Mouse (Mus musculus): ENCODE measurements around the gene Agbl4. TPM values are rescaled to one million over a fixed set of nuclear protein-coding genes. Genes with fewer than 3 reads are reported as not detected.

Gene Agbl4
- polyA plus RNA-seq, 1 experiment from 2014 or later: 0.81 TPM

- H3K4me2 ChIP-seq (ENCODE audit: low read depth, low read length): no peak overlapping the region
- ATAC-seq (ENCODE audit: low read depth) (no peak), DNase-seq (ENCODE audit: low spot score) (no peak)
- H3K27ac ChIP-seq (replicated peaks; ENCODE audit: low read depth, low read length): no peak overlapping the region
- H3K9ac ChIP-seq (ENCODE audit: low read depth, low read length): no peak overlapping the region
- 63% methylated on average over 4 of the region's 4 CpGs for WGBS
- H3K4me1 ChIP-seq (ENCODE audit: control insufficient read depth, insufficient read depth, low read length): no peaks in the 10 kb centered on the region
- no peaks in the 10 kb centered on the region for H3K36me3 ChIP-seq (ENCODE audit: control insufficient read depth, insufficient read depth, low read length)
- H3K27me3 ChIP-seq (replicated peaks; ENCODE audit: control insufficient read depth, insufficient read depth, low read length): no peaks in the 10 kb centered on the region
- no peaks in the 10 kb centered on the region for H3K9me3 ChIP-seq (ENCODE audit: control insufficient read depth, low read length)
- no peak overlapping the region for H3K4me3 ChIP-seq (ENCODE audit: low read depth, low read length)
Measured at GRCm38 (mm10) chr4:110799902-110800301, 402.4 kb downstream of the Agbl4 start.

DNA sequence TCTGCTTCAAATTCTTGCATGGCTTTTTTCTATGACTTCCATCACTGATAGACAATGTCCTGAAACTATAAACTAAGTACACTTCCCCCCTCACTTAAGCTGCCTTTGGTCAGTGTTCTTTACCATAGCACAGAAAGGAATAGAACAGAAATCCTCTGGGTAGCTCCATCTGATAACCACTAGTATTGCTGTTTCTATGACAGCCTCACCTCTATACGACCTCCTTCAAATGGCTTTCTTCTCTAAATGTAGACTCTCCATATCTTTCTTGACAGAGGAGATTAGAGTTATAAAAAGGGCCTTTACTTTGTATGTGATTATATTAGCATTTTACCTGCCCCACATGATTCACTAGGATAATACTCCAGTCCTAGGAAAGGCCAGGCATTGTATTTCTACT, 413.5 kb downstream of the Agbl4 start:
- H3K4me3 ChIP-seq (ENCODE audit: low read depth, low read length): no peak overlapping the region
- WGBS: 59% methylated on average over 1 of the region's 1 CpGs
- no peak for ATAC-seq (ENCODE audit: low read depth)

DNA sequence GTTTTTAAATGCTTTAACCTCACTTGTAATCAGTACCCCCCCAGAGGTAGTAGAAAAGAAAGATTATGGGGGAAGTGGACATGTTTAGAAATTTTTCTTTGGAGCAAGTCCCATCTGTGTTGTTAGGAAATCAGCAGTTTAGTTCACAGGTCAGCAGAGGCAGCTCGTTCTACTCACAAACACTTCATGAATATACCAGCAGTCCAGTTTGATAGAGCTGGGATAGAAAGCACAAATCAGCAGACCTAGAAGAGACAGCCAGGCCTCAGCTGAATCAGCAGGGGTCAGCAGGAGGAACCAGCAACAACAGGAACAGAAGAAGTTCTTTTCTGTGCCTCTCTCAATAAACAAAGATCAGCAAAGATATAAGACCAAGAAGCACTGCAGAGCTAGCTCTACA, 435.3 kb downstream of the Agbl4 start:
- no peak for DNase-seq (ENCODE audit: low spot score)
- Histone ChIP-seq H3K4me1 (ENCODE audit: control insufficient read depth, insufficient read depth, low read length) (no peaks in the 10 kb centered on the region), H3K4me2 (ENCODE audit: low read depth, low read length) (no peak overlapping the region), H3K4me3 (ENCODE audit: low read depth, low read length) (no peak overlapping the region), H3K27me3 (replicated peaks; ENCODE audit: control insufficient read depth, insufficient read depth, low read length) (no peaks in the 10 kb centered on the region), H3K36me3 (ENCODE audit: control insufficient read depth, insufficient read depth, low read length) (no peaks in the 10 kb centered on the region), H3K9me3 (ENCODE audit: control insufficient read depth, low read length) (no peaks in the 10 kb centered on the region), H3K27ac (replicated peaks; ENCODE audit: low read depth, low read length) (no peak overlapping the region), H3K9ac (ENCODE audit: low read depth, low read length) (no peak overlapping the region)
- WGBS: 62% methylated on average over 1 of the region's 1 CpGs
- no peak for ATAC-seq (ENCODE audit: low read depth)

More for the DNA sequence above, 413.5 kb downstream of the Agbl4 start:
- H3K9me3 ChIP-seq (ENCODE audit: control insufficient read depth, low read length): no peaks in the 10 kb centered on the region
- no peak overlapping the region for H3K4me2 ChIP-seq (ENCODE audit: low read depth, low read length)
- no peak overlapping the region for H3K27ac ChIP-seq (replicated peaks; ENCODE audit: low read depth, low read length)
- no peaks in the 10 kb centered on the region for H3K27me3 ChIP-seq (replicated peaks; ENCODE audit: control insufficient read depth, insufficient read depth, low read length)
- H3K9ac ChIP-seq (ENCODE audit: low read depth, low read length): no peak overlapping the region
- H3K4me1 ChIP-seq (ENCODE audit: control insufficient read depth, insufficient read depth, low read length): no peaks in the 10 kb centered on the region
- no peaks in the 10 kb centered on the region for H3K36me3 ChIP-seq (ENCODE audit: control insufficient read depth, insufficient read depth, low read length)
- DNase-seq (ENCODE audit: low spot score): no peak

DNA sequence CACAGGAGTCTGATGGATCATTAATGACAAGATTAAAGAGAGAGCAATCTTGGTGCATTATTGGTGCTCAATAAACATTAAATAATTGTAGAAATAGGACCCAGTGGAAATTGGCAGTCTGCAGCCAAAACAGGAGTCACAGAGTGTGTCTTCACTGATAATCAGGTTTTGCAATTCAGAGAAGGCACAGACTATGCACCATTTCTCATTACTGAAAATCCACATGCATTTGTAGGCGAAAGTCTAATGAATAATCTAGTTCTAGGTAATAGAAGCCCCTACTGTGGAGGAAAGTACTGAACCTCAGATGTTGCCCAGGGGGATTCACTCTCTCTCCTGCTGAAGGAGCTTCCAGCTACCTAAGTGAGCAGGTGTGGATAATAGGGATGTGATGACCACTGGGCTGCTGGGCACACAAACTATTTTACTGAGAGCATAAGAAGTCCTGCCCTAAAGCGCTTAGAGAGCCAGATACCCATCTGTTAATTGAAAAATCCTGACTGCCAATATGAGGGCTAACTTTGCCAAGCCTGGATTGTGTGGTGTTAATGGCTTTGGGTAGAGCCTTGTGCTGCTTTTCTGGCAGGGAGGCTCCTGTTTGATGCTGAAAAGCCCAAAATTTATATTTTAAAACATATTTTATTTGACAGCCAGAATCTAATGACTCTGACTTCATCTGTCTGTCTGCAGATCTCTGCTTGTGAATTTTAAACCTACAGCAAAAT, 482.4 kb downstream of the Agbl4 start:
- no peak overlapping the region for H3K4me2 ChIP-seq (ENCODE audit: low read depth, low read length)

GRCm38 (mm10) chr4:110916061-110916460, 518.6 kb downstream of the Agbl4 start:
- H3K4me3 ChIP-seq (ENCODE audit: low read depth, low read length): no peak overlapping the region
- no peaks in the 10 kb centered on the region for H3K27me3 ChIP-seq (replicated peaks; ENCODE audit: control insufficient read depth, insufficient read depth, low read length)
- no peak for ATAC-seq (ENCODE audit: low read depth)
- no peak overlapping the region for H3K4me2 ChIP-seq (ENCODE audit: low read depth, low read length)
- H3K4me1 ChIP-seq (ENCODE audit: control insufficient read depth, insufficient read depth, low read length): 0 out of 2 replicates have a peak, but pooled peaks cover 2% of the 10 kb centered on the region
- H3K36me3 ChIP-seq (ENCODE audit: control insufficient read depth, insufficient read depth, low read length): no peaks in the 10 kb centered on the region
- no peaks in the 10 kb centered on the region for H3K9me3 ChIP-seq (ENCODE audit: control insufficient read depth, low read length)
- H3K9ac ChIP-seq (ENCODE audit: low read depth, low read length): no peak overlapping the region
- peak; percentile 41 for DNase-seq (ENCODE audit: low spot score)
- H3K27ac ChIP-seq (replicated peaks; ENCODE audit: low read depth, low read length): no peak overlapping the region

More for the DNA sequence above, 482.4 kb downstream of the Agbl4 start:
- Histone ChIP-seq H3K36me3 (ENCODE audit: control insufficient read depth, insufficient read depth, low read length) (no peaks in the 10 kb centered on the region), H3K27me3 (replicated peaks; ENCODE audit: control insufficient read depth, insufficient read depth, low read length) (no peaks in the 10 kb centered on the region), H3K4me1 (ENCODE audit: control insufficient read depth, insufficient read depth, low read length) (no peaks in the 10 kb centered on the region), H3K4me3 (ENCODE audit: low read depth, low read length) (no peak overlapping the region), H3K9me3 (ENCODE audit: control insufficient read depth, low read length) (no peaks in the 10 kb centered on the region), H3K27ac (replicated peaks; ENCODE audit: low read depth, low read length) (no peak overlapping the region), H3K9ac (ENCODE audit: low read depth, low read length) (no peak overlapping the region)
- 80% methylated on average over 2 of the region's 2 CpGs for WGBS
- ATAC-seq (ENCODE audit: low read depth) (no peak), DNase-seq (ENCODE audit: low spot score) (no peak)

DNA sequence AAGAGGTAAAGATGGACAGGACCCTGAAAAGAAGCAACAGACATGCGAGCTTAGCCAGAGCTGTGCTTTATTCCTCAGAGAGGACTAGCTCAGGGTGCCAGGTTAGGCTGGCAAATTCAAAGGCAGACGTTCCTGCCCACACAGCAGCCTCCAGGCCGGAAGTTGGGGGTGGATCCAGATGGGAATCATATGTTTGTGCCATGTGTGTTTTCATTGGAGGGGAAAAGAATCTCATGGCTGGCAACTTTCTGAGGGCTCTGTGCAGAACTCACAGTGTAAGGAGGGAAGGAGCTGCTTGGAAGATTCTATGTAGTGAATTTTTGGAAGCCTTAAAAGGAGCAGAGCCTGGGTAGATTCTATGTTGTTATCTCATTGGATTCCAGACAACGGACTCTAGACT, 519.1 kb downstream of the Agbl4 start:
- Histone ChIP-seq H3K27ac (replicated peaks; ENCODE audit: low read depth, low read length) (no peak overlapping the region), H3K27me3 (replicated peaks; ENCODE audit: control insufficient read depth, insufficient read depth, low read length) (no peaks in the 10 kb centered on the region), H3K9me3 (ENCODE audit: control insufficient read depth, low read length) (no peaks in the 10 kb centered on the region), H3K36me3 (ENCODE audit: control insufficient read depth, insufficient read depth, low read length) (no peaks in the 10 kb centered on the region), H3K9ac (ENCODE audit: low read depth, low read length) (no peak overlapping the region), H3K4me3 (ENCODE audit: low read depth, low read length) (no peak overlapping the region), H3K4me2 (ENCODE audit: low read depth, low read length) (no peak overlapping the region), H3K4me1 (ENCODE audit: control insufficient read depth, insufficient read depth, low read length) (0 out of 2 replicates have a peak, but pooled peaks cover 2% of the 10 kb centered on the region)
- WGBS: 33% methylated on average over 4 of the region's 4 CpGs
- no peak for ATAC-seq (ENCODE audit: low read depth)
- DNase-seq (ENCODE audit: low spot score): peak; percentile 19

GRCm38 (mm10) chr4:110921013-110921412, 523.6 kb downstream of the Agbl4 start:
- Histone ChIP-seq H3K9me3 (ENCODE audit: control insufficient read depth, low read length) (no peaks in the 10 kb centered on the region), H3K27me3 (replicated peaks; ENCODE audit: control insufficient read depth, insufficient read depth, low read length) (no peaks in the 10 kb centered on the region), H3K9ac (ENCODE audit: low read depth, low read length) (no peak overlapping the region), H3K4me3 (ENCODE audit: low read depth, low read length) (no peak overlapping the region), H3K4me2 (ENCODE audit: low read depth, low read length) (no peak overlapping the region), H3K27ac (replicated peaks; ENCODE audit: low read depth, low read length) (no peak overlapping the region), H3K36me3 (ENCODE audit: control insufficient read depth, insufficient read depth, low read length) (no peaks in the 10 kb centered on the region), H3K4me1 (ENCODE audit: control insufficient read depth, insufficient read depth, low read length) (0 out of 2 replicates have a peak, but pooled peaks cover 2% of the 10 kb centered on the region)
- no peak for ATAC-seq (ENCODE audit: low read depth)
- 68% methylated on average over 3 of the region's 3 CpGs for WGBS
- no peak for DNase-seq (ENCODE audit: low spot score)

DNA sequence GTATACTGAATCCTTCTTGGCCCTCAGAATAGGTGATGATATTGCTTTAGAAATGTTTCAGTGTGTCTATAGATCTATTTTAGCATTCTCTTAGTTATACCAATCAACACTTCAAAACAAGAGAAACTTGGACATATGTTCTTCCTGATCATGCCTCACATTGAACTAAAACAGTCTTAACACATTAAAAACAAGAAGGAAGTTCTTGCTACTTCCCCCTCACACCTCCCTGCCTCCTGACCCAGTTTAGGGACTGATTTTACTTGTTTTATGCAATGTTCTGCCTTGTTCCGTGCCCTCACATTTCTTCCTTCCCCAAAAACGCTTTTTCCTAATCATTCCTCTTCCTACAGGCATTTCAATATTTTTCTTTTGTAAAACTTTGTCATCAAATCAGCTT, 604.2 kb downstream of the Agbl4 start:
- H3K4me2 ChIP-seq (ENCODE audit: low read depth, low read length): no peak overlapping the region
- no peak overlapping the region for H3K9ac ChIP-seq (ENCODE audit: low read depth, low read length)
- H3K27ac ChIP-seq (replicated peaks; ENCODE audit: low read depth, low read length): no peak overlapping the region
- no peaks in the 10 kb centered on the region for H3K36me3 ChIP-seq (ENCODE audit: control insufficient read depth, insufficient read depth, low read length)
- 82% methylated on average over 2 of the region's 2 CpGs for WGBS
- no peak overlapping the region for H3K4me3 ChIP-seq (ENCODE audit: low read depth, low read length)
- no peak for ATAC-seq (ENCODE audit: low read depth)
- no peaks in the 10 kb centered on the region for H3K9me3 ChIP-seq (ENCODE audit: control insufficient read depth, low read length)
- no peaks in the 10 kb centered on the region for H3K4me1 ChIP-seq (ENCODE audit: control insufficient read depth, insufficient read depth, low read length)
- no peaks in the 10 kb centered on the region for H3K27me3 ChIP-seq (replicated peaks; ENCODE audit: control insufficient read depth, insufficient read depth, low read length)
- no peak for DNase-seq (ENCODE audit: low spot score)
